Mouse (Mus musculus): ENCODE measurements at regions not wholly inside any gene's neighbourhood (a gene's known extent, or its start where the extent isn't known, plus 50 kb on each side); places are given as distances from the start of the nearest gene placed in this dataset.

DNA sequence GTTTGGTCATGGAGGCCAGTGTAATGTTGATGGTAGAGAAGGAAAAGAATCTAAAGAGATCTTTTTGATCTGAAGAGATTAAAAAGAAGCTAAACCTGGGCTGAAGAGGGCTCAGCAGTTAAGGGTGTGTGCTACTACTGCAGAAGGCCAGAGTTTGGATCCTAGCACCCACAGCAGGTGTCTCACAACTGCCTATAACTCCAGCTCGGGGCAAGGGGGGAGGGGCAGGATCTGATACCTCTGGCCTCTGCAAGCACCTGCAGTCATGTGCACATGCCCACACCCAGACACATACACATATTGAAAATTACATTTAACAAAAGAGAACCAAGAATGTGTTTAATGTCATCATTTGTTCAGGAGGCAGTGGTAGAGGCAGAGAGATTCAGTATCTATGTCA lies 232.4 kb upstream of the Slc7a11 start:
- TF ChIP-seq CTCF (IDR thresholded peaks at IDR 0.05; ENCODE audit: low read depth) (no peak), EP300 (IDR thresholded peaks at IDR 0.05; ENCODE audit: low read depth) (no peak)
